Mouse (Mus musculus) frontal cortex, postnatal 25 days (tissue): ENCODE results near the gene Fam13a.

Experiments used
- DNase-seq, 2 experiments: peaks; one replicate each; pipeline ENCODE4 v3.0.0; 2022; ENCODE audit warnings: low spot score in 2 of 2

Fam13a gene

GRCm38 (mm10) chr6:58882271-58882670, 142.1 kb downstream of the Fam13a start:
- DNase-seq, result no peak
